Mouse (Mus musculus) megakaryocyte progenitor cell, adult 5-6 weeks (primary cell): ENCODE measurements at regions not wholly inside any gene's neighbourhood (a gene's known extent, or its start where the extent isn't known, plus 50 kb on each side); places are given as distances from the start of the nearest gene placed in this dataset.

ENCODE experiments used
- ATAC-seq: replicated peaks from 2 replicates; pipeline ENCODE4 v1.8.0; 2016; ENCODE audit warnings: mild to moderate bottlenecking, moderate TSS enrichment, inconsistent platforms; ENCODE audit not compliant: poor library complexity

DNA sequence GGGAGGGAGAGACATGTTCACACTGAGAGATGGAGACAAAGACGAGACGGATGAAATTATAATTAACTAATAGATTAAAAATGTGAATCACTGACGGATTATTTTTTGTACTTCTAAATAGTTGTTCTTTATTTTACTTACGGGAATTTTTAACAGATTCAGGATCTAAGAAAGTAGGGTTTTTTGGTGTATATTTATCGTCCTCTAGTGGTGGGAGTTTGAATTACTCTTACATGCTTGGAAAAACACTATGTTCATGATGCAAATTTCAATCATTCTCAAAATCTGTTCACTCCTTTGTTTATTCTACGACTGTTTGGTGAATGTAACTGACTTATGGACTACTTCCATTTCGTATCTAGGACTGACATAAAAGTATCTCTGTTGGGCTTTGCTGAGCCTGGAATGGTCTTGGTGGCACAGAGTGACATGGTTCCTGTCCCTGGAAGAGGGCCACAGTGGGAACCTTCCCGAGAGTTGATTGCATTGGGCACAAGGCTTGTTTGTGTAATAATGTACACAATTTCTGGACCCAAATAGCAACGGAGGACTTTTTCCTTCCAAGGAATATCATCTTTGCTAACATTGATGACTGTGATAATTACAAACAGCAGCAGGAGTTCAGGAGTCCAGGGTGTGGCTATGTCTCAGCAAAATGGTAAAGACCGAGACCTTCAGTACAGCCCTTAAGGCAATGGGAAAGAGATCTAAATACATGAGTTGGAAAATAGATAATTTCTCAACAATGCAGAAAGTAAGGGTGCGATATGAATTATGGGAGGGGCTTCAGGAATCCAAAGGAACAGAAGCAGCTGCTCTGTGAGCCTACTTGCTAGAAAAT, 139.3 kb upstream of the Dcn start:
- ATAC-seq, result peak; percentile 63; the same call in 1 of the 2 replicates

DNA sequence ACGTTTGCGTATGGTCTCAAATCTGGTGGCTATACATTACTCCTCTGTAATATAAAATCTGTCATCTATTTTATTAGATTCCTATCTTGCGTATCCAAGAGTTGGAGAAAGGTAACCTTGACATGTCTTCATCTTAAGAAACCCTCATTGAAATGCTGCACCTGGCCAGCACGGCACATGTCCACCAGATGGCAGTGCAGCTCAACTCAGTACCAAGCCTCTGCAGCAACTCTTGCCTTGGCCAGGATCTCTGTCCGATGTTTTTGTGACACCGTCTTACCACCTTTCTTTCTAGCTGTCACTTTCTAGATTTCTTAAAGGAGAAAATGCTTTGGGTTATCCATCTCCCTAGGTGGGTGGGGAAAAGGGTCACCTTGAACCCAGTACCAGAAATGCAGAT, 134.1 kb upstream of the Dcn start:
- ATAC-seq, result peak; percentile 100

DNA sequence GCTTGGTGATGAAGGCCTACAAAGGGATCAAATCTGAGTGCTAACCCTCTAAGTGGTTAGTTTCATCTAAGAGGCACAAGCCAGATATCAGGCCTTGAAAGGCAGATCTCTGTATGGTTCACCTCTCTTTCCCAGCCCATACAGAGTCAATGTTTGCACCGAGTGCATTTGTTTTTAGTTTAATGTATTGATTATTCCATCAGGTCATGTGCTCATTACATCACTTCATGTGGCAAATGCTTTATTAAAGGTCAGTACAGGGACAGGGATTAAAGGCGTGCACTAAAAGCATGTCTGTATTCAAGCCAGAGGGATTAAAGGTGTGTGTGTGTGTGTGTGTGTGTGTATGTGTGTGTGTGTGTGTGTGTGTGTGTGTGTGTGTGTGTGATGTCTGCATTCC, 132.5 kb upstream of the Dcn start:
- ATAC-seq, result no peak

DNA sequence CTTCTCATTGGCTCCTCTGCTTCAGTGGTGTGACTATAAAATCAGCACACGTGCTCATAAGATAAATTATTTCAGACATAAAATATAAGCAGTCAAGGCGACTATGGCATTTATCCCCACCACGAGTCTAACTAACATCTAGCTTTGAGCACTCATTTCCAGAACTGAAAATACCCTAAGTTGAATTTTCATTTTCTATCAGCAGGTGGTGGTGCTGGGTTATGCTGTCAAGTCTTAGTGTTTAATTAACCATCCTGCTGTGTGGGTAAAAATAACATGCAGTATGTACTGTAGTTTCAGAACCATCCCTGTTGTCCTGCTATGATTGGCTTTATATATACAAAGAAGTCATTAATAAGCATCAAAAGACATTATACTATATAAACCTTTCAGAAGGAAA, 110.8 kb upstream of the Dcn start:
- ATAC-seq, result no peak

DNA sequence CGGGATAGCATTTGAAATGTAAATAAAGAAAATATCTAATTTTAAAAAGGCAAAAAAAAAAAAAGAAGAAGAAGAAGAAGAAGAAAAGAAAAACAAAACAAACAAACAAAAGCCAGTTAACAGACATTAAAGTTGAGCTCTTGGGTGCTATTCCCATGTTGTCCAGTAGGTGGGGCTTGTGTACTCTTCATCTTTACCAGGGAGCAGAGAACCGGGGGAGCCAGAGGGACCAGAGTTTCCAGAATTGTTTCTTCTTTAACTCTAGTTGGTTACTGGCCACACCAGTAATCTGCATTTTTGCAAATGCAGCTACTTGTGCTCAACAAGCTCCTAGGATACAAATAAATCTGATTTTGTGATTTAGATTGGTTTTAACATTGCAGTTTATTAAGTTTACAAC, 103.6 kb upstream of the Dcn start:
- peak; percentile 99 for ATAC-seq

DNA sequence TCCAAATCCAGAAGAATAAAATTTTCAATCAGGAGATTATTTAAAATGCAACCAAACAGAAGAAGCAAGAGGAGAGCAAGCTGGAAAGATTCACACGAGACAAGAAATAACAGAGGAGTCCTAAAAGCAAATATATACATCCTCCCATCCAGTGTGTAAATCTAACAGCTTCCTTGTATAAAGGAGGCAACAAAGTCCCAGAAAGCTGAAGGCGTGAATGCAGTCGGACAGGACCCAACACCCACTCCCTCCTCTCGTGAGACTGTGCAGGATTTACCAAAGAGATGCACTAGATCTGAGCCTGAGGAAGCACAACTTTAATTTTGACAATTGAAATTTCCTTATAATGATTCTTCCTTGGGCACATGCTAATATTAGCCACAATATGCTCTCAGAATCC, 103.0 kb upstream of the Dcn start:
- ATAC-seq, result no peak

DNA sequence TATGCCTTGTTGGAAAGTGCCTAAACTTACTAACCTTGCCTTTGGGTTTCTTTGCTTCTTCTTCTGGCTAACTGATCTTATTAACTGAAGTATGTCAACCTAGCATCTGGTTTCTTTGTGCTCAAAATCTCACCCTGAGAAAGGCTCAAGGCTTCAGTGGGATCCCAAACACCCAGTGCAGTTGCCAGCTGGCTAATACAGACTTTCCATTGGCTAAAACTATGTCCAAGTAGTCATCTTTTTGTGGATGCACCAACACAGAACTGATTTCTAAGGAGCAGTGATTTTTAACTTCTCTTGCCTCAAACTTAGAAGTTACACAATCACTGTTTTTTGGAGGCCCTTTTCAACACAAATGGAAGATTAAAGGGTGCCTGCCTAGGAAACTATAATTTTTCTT, 97.8 kb upstream of the Dcn start:
- ATAC-seq, result no peak

DNA sequence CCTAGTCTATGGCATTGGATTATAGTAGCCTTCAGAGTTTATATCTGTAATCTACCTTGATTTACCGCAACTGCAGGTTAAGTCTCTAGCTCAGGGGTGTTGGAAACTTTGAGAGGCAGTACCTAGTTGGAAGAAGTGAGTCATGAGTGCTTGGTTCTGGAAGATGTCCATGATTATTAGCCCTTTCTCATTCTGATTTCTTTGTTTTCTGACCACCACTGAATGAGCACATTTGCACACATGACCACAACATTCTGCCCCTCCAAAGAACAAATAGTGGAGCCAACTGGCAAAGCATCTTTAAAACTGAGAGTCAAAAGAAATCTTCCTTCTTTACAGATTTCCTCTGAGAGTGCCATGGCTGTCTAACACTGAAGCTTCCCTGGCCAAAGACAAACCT, 95.5 kb upstream of the Dcn start:
- ATAC-seq, result no peak

DNA sequence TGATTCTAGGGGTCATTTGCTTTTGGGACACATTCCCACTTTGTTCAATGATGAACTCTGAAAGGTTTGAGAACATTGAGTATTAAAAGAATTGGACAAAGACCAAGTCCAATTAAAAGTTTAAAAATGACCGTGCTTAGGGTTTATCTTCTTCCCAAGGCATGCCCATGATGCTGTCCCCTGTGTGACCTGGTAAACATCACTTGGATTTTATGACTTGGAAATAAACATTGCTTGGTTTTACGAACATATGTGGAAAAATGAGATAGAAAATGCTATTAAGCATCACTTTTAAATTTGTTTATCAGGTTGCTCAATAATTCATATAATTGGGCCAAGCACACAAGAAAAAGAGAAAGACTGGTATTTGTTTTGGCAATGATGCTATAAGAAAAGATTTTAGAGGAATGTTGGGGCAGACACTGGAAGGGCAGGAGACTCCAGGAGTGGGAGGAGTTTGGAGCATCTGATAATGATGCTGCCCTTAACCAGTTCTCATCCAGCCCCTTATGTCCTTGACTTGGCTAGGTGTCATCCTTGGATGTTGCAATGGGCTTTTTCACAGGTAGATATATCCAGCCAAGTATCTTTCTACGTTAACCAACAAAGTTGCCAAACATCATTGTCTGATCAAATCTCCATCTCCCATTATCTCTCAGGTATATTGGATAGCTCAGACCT, 92.1 kb upstream of the Dcn start:
- ATAC-seq, result no peak

DNA sequence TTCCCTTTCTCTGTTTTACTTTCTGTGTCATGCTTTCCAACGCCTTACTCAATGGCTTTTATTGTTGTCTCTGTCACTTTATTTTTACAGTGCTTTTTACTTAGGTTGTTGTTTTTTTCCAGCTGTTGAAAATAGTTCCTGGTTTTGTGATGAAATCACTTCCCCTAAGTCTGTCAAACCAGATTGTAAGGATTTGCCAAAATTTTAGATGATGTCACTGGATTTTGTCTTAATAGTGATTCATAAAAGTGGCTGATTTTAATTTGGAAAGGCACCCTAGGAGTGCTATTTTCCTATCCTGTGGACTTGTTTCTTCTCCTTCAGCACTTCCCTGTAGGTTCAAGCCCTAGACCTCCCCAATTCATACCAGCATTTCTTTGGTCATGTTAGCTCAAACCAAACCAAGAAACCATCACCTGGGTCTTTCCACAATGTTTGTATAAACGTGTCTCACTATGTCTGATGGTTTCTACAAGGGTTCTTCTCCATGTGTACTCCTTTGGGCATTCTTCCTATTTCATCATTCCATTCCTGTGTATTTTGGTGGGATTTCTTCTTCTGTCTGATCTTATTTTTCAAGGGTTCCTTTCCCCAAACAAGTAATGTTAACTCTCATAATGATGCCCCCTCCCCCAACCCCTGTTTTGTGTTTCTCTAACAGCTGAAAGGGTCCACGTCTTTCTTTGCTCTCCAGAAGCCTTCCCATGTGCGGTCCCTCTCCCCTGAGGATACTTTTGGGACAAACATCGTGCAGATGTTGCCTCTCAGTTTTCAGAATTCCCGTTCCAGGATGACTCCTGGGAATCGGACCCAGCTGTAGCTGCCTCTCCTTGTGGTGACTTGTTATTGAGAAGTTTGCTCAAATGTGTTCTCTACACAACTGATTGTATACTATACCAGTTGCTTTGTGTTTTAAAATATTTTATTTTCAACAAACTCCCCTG, 89.5 kb upstream of the Dcn start:
- no peak for ATAC-seq

DNA sequence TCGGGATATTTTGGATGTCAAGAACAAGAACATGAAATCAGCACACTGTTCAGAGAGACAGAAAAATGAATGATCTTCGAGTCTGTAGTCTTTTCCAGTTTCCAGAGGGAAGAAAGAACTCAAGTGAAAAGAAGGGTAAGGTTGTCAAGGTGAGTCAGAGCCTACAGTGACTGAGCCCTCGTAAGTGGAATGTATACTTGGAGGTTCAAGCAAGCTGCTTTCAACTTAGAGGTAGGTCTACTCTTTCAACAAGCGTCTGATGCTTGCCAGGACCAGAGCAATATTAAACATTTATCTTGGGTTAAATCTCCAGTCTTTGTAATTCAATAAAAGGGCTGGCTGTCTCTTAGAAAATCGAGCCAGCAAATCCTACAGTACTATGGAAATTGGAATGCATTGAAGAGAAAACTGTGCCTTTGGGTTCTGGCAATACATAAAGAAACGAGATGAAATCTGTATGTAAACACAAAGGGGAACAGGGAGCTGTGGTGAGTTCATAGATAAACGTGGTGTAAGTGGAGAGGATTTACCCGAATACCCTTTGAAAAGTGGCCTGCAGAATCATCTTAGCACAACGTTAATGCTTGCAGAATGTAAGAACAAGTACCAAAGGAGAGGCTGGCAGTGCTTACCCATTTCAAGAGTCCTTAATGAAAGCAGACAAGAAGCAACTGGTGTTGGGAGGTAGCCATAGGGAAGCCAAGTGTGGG, 82.2 kb upstream of the Dcn start:
- no peak for ATAC-seq

DNA sequence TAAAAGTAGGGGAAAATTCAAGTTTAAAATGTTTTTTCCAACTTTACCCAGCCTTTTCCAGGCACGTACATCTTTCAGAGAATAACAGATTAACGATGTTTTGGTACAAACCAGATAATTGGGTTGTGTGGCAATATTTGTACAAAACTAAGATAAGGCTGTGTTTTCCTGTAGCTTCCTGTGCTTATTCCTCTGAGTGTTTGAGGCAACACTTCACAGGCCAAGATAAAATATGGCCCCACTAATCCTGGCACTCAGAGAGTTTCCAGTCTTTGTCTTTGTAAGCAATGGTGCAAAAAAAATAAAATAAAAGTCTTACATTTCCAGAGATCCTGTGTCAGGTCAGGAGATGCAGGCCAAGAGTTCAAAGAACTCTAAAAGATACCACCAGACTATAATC, 81.5 kb upstream of the Dcn start:
- ATAC-seq, result no peak

DNA sequence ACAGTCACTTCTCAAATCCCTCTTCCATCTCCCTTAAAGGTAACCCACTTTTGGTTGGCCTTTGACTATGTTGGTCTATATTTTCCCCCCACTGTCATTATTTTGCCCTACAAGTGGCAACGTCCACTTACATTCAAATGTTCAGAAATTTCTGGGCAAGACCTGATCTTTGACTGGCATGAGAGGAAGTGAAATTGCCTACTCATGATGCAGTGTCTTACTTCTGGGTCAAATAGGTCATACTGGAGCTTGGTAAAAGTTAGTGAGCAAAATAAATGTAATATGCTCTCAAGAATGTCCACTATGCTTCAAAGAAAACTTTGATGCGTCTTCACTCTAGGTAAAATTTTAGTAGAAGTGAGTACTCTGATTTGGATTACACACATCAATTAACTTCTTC, 76.9 kb upstream of the Dcn start:
- ATAC-seq, result peak; percentile 75

DNA sequence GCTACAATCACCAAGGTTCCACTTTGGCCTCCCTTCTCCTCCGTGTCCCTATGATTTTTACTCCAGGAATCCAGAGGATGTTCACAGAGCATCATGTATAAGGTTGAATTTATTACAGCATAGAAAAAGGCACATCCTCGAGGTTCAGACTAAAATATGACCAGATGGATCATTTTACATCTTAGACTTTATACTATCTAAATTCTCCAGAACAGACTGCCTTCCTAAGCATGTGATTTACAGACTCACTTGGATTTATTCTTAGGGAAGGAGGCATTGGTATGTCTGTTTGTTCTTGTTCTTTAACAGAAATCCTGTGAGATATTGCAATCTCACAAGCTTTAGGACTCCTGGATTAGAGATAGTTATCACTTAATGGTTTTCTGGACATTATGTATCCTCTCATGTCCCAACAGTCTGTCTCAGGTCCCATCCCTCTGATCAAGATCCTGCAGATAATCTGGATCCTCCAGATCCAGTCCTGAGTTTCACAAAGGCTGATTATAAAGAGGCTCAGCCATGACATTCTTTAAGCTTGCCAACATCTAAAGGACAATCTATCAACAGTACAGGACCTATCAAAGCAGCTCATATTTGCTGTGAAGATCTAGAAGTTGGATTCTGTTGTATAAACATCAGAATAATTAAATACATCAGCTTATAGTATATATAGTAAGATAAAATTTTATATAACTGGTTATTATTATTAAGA, 75.2 kb upstream of the Dcn start:
- ATAC-seq, result no peak

DNA sequence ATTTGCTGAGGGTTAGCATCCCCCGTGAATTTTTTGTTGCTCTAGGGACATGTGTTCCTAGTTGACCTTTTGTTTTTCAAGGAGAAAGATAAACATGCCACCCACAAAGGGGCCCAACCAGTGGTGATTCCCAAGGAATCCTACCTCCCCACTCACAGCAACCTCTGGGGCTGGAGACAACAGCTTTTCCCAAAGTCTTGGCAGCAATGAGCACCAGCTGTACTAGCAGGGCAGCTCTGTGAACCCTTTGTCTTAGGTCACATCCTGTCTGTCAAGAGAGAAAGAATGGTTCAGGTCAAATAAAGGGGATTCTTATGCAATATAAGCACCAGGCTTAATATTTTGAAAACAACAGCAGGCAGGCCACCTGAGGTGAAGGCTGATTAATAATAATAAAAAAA, 70.2 kb upstream of the Dcn start:
- ATAC-seq, result no peak

DNA sequence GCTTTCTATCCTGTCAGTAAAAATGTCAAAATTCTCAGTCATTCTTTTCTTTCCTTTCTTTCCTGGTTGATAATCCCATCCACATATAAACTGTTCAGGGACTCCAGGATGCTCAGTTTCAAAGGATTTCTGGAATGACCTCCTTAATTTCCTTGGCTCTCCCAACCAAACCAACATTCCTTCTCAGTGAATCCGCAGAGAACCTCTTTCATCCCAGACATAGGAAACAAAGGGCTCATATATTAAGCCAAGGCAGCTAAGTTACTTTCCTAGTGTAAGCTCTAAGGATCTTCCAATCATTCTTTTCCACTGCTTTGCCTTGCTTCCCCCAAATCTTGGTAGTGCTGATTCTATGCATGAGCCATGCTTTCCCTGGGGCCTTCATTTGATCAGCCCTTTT, 69.5 kb upstream of the Dcn start:
- ATAC-seq, result no peak

DNA sequence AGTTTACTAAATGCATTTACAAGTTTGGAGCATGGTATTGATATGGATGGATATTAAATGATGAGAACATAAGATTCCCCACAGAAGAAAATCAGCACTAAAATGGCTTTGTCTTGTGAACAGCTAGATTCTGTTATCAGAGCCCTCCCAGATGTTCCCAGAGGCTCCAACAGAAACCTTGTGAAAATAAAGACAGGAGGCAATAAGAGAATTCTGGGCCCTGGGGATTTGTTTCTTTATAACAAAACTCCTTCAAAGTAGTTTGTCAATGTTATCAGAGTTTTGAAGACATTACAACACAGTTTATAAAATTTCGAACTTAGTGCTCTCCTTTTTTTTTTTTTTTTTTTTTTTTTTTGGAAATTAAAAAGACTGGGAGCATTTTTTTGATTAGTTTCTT, 56.8 kb upstream of the Dcn start:
- ATAC-seq, result no peak

DNA sequence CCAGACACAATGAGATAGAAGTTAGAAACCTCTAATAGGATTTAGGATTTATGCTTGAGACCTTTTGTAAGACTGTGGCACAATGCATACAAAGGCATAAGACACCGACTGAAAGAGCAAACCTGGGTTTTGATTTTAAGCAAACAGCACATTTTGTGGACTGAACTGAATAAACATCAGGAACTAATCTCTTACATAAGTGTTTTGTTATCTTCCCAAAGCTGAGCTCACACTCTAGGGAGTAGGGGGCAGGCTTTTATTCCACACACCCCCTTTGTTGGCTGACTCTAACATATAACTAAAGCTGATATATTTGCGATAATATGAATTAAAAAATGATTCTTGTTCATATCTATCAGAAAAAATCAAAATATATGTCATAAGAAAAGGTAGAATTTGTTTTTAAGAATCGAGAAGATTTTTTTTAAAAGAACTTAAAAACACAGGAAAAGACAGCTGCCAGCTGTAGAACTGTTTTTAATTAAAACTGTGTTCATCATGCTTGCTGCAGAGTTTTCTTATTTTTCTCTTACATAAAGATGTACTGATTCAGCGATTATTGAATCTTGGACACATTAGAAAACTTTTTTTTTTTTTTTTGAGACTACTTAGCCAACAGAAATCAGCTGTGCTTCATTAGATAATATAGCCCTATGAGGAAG, 56.2 kb upstream of the Dcn start:
- no peak for ATAC-seq
